Mouse (Mus musculus) CH12.LX (cell line): ENCODE data around the gene Tnnc1. TPM values are rescaled to one million over a fixed set of nuclear protein-coding genes. Genes with fewer than 3 reads are reported as not detected.

Source experiments
- DNase-seq: peaks from one replicate; pipeline ENCODE4 v3.0.0-alpha.2; 2013; ENCODE audit errors: extremely low read depth
- H3K27ac ChIP-seq: 2 replicates; pipeline ENCODE4 v1.5.1; 2012; ENCODE audit warnings: low read depth, mild to moderate bottlenecking, control low read depth, moderate library complexity; ENCODE audit not compliant: insufficient read depth
- H3K27me3 ChIP-seq: replicated peaks from 2 replicates; pipeline ENCODE3; 2012; ENCODE audit warnings: inconsistent platforms
- H3K36me3 ChIP-seq, 2 experiments: replicated peaks in 1 of 2; 2 replicates each; pipeline versions ENCODE3 to v1.6.1; 2012; ENCODE audit warnings: inconsistent platforms in 1 of 2, low read length in 1 of 2, mild to moderate bottlenecking in 1 of 2, mixed read lengths in 1 of 2, moderate library complexity in 1 of 2; ENCODE audit not compliant: control insufficient read depth in 1 of 2, insufficient read depth in 1 of 2
- H3K4me1 ChIP-seq, 2 experiments: 2 replicates each; pipeline ENCODE4 v1.6.1; 2012; ENCODE audit warnings: inconsistent platforms in 1 of 2, moderate library complexity in 1 of 2; ENCODE audit not compliant: insufficient read depth in 2 of 2, control insufficient read depth in 1 of 2
- H3K4me2 ChIP-seq: 2 replicates; pipeline ENCODE4 v1.6.1; 2012; ENCODE audit warnings: low read depth, mild to moderate bottlenecking, control low read depth; ENCODE audit not compliant: poor library complexity, insufficient read depth, severe bottlenecking
- H3K4me3 ChIP-seq, 3 experiments: fragments of 150-350 bp in 1 of 3; sonication (generic) in 1 of 3; replicated peaks in 1 of 3; 2 replicates each; pipeline versions ENCODE3 to v1.5.1; 2011 to 2012; ENCODE audit warnings: low read depth in 2 of 3, low read length in 2 of 3, mild to moderate bottlenecking in 2 of 3, moderate library complexity in 2 of 3, control low read depth in 1 of 3, improper control_type of control experiment in 1 of 3, inconsistent platforms in 1 of 3, mixed read lengths in 1 of 3; ENCODE audit not compliant: poor library complexity in 1 of 3
- H3K79me2 ChIP-seq: replicated peaks from 2 replicates; pipeline ENCODE4 v1.6.1; 2012; ENCODE audit warnings: mild to moderate bottlenecking, moderate library complexity; ENCODE audit not compliant: control insufficient read depth, poor library complexity, insufficient read depth, severe bottlenecking; ENCODE audit errors: extremely low read depth
- H3K9ac ChIP-seq: 2 replicates; pipeline ENCODE4 v1.6.1; 2012; ENCODE audit warnings: low read depth, mild to moderate bottlenecking, control low read depth, moderate library complexity; ENCODE audit not compliant: insufficient read depth
- H3K9me3 ChIP-seq: replicated peaks from 2 replicates; pipeline ENCODE3; 2012; ENCODE audit warnings: low read length, inconsistent platforms, mixed read lengths
- CHD1 ChIP-seq: IDR thresholded peaks from 2 replicates; pipeline ENCODE4 v1.6.1; 2012; ENCODE audit warnings: low read depth, low read length, improper control_type of control experiment, inconsistent platforms
- CTCF ChIP-seq, 2 experiments: IDR thresholded peaks in 1 of 2; conservative IDR thresholded peaks in 1 of 2; 2 replicates each; pipeline ENCODE4 v1.5.1; 2011 to 2012; ENCODE audit warnings: low read depth in 2 of 2, low read length in 2 of 2, improper control_type of control experiment in 1 of 2, inconsistent platforms in 1 of 2, mild to moderate bottlenecking in 1 of 2, moderate library complexity in 1 of 2
- E2F4 ChIP-seq: IDR thresholded peaks from 2 replicates; pipeline ENCODE4 v1.6.1; 2011; ENCODE audit warnings: low read depth, low read length, improper control_type of control experiment; ENCODE audit not compliant: insufficient replicate concordance
- ETS1 ChIP-seq: conservative IDR thresholded peaks from 2 replicates; pipeline ENCODE4 v1.6.1; 2012; ENCODE audit warnings: low read depth, mild to moderate bottlenecking, inconsistent platforms, low read length, improper control_type of control experiment, moderate library complexity
- HCFC1 ChIP-seq: IDR thresholded peaks from 2 replicates; pipeline ENCODE4 v1.6.1; 2012; ENCODE audit warnings: low read depth, mild to moderate bottlenecking, inconsistent platforms, low read length, improper control_type of control experiment
- JUND ChIP-seq: conservative IDR thresholded peaks from 2 replicates; pipeline ENCODE4 v1.6.1; 2011; ENCODE audit warnings: low read depth, low read length, improper control_type of control experiment
- KAT2A ChIP-seq: IDR thresholded peaks from 2 replicates; pipeline ENCODE4 v1.6.1; 2012; ENCODE audit warnings: low read length, improper control_type of control experiment, inconsistent platforms; ENCODE audit not compliant: insufficient replicate concordance
- MAX ChIP-seq: IDR thresholded peaks from 2 replicates; pipeline ENCODE4 v1.6.1; 2011; ENCODE audit warnings: low read length, improper control_type of control experiment
- MEF2A ChIP-seq: IDR thresholded peaks from 2 replicates; pipeline ENCODE4 v1.6.1; 2014; ENCODE audit warnings: low read depth, mild to moderate bottlenecking, inconsistent platforms, low read length, improper control_type of control experiment, borderline replicate concordance
- MXI1 ChIP-seq: IDR thresholded peaks from 2 replicates; pipeline ENCODE4 v1.6.1; 2011; ENCODE audit warnings: mild to moderate bottlenecking, low read depth, low read length, improper control_type of control experiment
- NELFE ChIP-seq: IDR thresholded peaks from 2 replicates; pipeline ENCODE4 v1.6.1; 2011; ENCODE audit warnings: low read depth, low read length, improper control_type of control experiment
- PAX5 ChIP-seq: IDR thresholded peaks from 2 replicates; pipeline ENCODE4 v1.6.1; 2012; ENCODE audit warnings: low read length, inconsistent platforms, mixed read lengths
- POLR2A ChIP-seq: IDR thresholded peaks from 2 replicates; pipeline ENCODE4 v1.6.1; 2011; ENCODE audit warnings: low read depth, mild to moderate bottlenecking, improper control_type of control experiment, low read length
- POLR2AphosphoS2 ChIP-seq: IDR thresholded peaks from 2 replicates; pipeline ENCODE4 v1.6.1; 2011; ENCODE audit warnings: low read depth, low read length, improper control_type of control experiment
- RAD21 ChIP-seq: IDR thresholded peaks from 2 replicates; pipeline ENCODE4 v1.6.1; 2011; ENCODE audit warnings: low read depth, mild to moderate bottlenecking, low read length, improper control_type of control experiment, moderate library complexity
- SIN3A ChIP-seq: IDR thresholded peaks from 2 replicates; pipeline ENCODE4 v1.6.1; 2012; ENCODE audit warnings: low read length, improper control_type of control experiment, inconsistent platforms
- SMC3 ChIP-seq: IDR thresholded peaks from 2 replicates; pipeline ENCODE4 v1.6.1; 2011; ENCODE audit warnings: low read depth, low read length, improper control_type of control experiment
- TBP ChIP-seq: conservative IDR thresholded peaks from 2 replicates; pipeline ENCODE4 v1.6.1; 2011; ENCODE audit warnings: low read depth, low read length, improper control_type of control experiment
- TCF12 ChIP-seq: IDR thresholded peaks from 2 replicates; pipeline ENCODE4 v1.6.1; 2014; ENCODE audit warnings: low read depth, mild to moderate bottlenecking, inconsistent platforms, low read length, improper control_type of control experiment
- USF1 ChIP-seq: IDR thresholded peaks from 2 replicates; pipeline ENCODE4 v1.6.1; 2014; ENCODE audit warnings: low read depth, mild to moderate bottlenecking, inconsistent platforms, low read length, improper control_type of control experiment
- ZC3H11A ChIP-seq: IDR thresholded peaks from 2 replicates; pipeline ENCODE4 v1.6.1; 2012; ENCODE audit warnings: low read depth, mild to moderate bottlenecking, inconsistent platforms, low read length, improper control_type of control experiment
- ZKSCAN1 ChIP-seq: IDR thresholded peaks from 2 replicates; pipeline ENCODE4 v1.6.1; 2012; ENCODE audit warnings: low read depth, inconsistent platforms, low read length, improper control_type of control experiment, borderline replicate concordance
- ZNF384 ChIP-seq: IDR thresholded peaks from 2 replicates; pipeline ENCODE4 v1.6.1; 2012; ENCODE audit warnings: low read depth, low read length, improper control_type of control experiment, inconsistent platforms
- dilution Hi-C: fragments of 300-500 bp; cut with MboI; formaldehyde crosslinking; loops from 2 replicates; pipeline ENCODE4 v1.14.3; 2020; ENCODE audit warnings: low sequenced_read_pairs; ENCODE audit not compliant: extremely low pct_unique_long_range_greater_than_20kb, extremely low pct_ligation_motif_present
- in situ Hi-C: fragments of 300-500 bp; cut with MboI; formaldehyde crosslinking; loops from 3 replicates; pipeline ENCODE4 v1.14.3; 2019; ENCODE audit warnings: low sequenced_read_pairs, low pct_ligation_motif_present, low pct_unique_long_range_greater_than_20kb, mixed read lengths
- polyA plus RNA-seq: library from polyadenylated mRNA; unstranded; fragments of >175 nt; gene quantifications from 2 replicates; pipeline ENCODE4 v1.2.1, GENCODE M21; 2012; ENCODE audit warnings: low read depth; ENCODE audit not compliant: insufficient read length
- total RNA-seq, 2 experiments: library from RNA; depleted of rRNA; stranded (reverse); fragments of 300-350 nt in 1 of 2; fragments of >200 nt in 1 of 2; gene quantifications; 2 replicates each; pipeline ENCODE4 v1.2.3; 2012 to 2014

Gene Tnnc1
- total and polyA plus RNA-seq, 3 experiments, result 0.25 to 0.66 (median 0.63) TPM

GRCm38 (mm10) chr14:31199599-31199998, 8.5 kb upstream of the Tnnc1 start:
- H3K36me3 ChIP-seq, result peaks cover 48 to 89% of the 10 kb centered on the region in 2 experiments
- H3K4me2 ChIP-seq, result no peak overlapping the region
- in situ Hi-C loops, result no loop called here

DNA sequence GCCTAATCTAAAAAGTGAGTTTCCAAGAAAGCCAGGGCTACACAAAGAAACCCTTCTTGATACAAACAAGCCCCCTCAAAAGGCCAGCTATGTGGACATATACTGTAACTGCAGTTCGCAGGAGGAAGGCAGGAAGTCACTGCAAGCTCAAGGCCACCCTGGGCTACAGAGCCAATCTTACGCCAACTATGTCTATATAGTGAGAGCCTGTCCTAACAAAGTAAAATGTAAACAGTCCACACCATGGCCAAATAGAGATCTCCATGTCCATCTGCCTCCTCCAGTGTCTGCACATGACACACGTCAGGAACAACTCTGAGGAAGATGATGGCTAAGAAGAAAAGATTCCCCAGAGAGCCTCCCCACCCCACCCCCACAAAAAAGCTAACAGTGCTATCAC, 8.1 kb upstream of the Tnnc1 start:
- Histone ChIP-seq H3K9me3 (no peaks in the 10 kb centered on the region), H3K79me2 (peaks cover 26% of the 10 kb centered on the region), H3K4me1 (peaks cover 7 to 40% of the 10 kb centered on the region in 2 experiments; a peak in 3 of 4 replicates), H3K4me3 (no peak overlapping the region), H3K27ac (no peak overlapping the region), H3K36me3 (peaks cover 44 to 88% of the 10 kb centered on the region in 2 experiments), H3K9ac (no peak overlapping the region), H3K27me3 (no peaks in the 10 kb centered on the region), H3K4me2 (no peak overlapping the region)
- dilution Hi-C loops, result no loop called here
- TF ChIP-seq KAT2A, result no peak
- TF ChIP-seq MEF2A, result no peak
- TF ChIP-seq JUND, result no peak
- no peak for TF ChIP-seq ZNF384
- no peak for TF ChIP-seq HCFC1
- no peak for DNase-seq
- in situ Hi-C loops, result no loop called here

More at GRCm38 (mm10) chr14:31199599-31199998, 8.5 kb upstream of the Tnnc1 start:
- peaks cover 22% of the 10 kb centered on the region for H3K79me2 ChIP-seq
- TF ChIP-seq MEF2A (no peak), JUND (no peak), TBP (no peak), ETS1 (no peak), CHD1 (no peak), POLR2AphosphoS2 (no peak), RAD21 (no peak), MXI1 (no peak), MAX (no peak), PAX5 (no peak), USF1 (no peak), CTCF (conservative IDR thresholded peaks at IDR 0.05 in 1 of 2, IDR thresholded peaks at IDR 0.05 in 1 of 2; ENCODE audit: low read depth in 2 of 2, low read length in 2 of 2) (no peak), TCF12 (no peak), ZKSCAN1 (no peak), NELFE (no peak), POLR2A (no peak; the same call in 1 of the 2 replicates), ZC3H11A (no peak), E2F4 (no peak), SIN3A (no peak), SMC3 (no peak)
- TF ChIP-seq, all 38 proteins: peak for 0
- H3K27ac ChIP-seq, result no peak overlapping the region
- no peak overlapping the region for H3K4me3 ChIP-seq
- peaks cover 4 to 36% of the 10 kb centered on the region in 2 experiments; a peak in 3 of 4 replicates for H3K4me1 ChIP-seq
- no peaks in the 10 kb centered on the region for H3K9me3 ChIP-seq
- no peak for DNase-seq
- H3K9ac ChIP-seq, result no peak overlapping the region
- no peaks in the 10 kb centered on the region for H3K27me3 ChIP-seq
- dilution Hi-C loops, result no loop called here
